Mouse (Mus musculus): Measurements from ENCODE around the gene Sh3gl3. TPM values are rescaled to one million over a fixed set of nuclear protein-coding genes. Genes with fewer than 3 reads are reported as not detected.

The Sh3gl3 gene
- not detected in 2 replicates for total RNA-seq (2014; fragmentation: Nextera tagmentation)
- total RNA-seq (2017): 0.22 TPM in 1 of 2 replicates, not detected in the other
- polyA plus RNA-seq (2012): not detected in 2 replicates

DNA sequence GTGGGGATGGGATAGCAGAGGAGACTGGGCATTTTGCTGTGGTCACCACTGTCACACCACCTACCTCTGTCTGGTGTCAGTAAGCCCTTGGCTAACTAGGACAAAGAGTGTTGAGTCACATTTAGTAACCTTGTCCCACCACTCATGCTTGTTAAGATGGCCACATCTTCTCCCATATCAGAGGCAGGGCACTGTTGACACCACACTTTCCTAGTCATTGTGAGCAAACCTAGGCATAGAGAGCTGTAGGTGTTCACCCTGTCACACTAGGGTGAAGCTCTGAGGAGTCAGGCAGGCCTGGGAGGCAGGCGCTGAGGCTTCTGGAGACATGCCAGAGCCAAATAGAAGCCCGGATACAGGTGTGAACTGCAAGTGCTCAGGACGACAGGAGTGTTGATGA is at the start of gene Sh3gl3:
TSS of gene Sh3gl3 (plus strand) at position 301 of the 400 bp plus-strand sequence.
- H3K9me3 ChIP-seq (replicated peaks): peaks cover 33% of the 10 kb centered on the region
- H3K4me1 ChIP-seq (ENCODE audit: insufficient read depth, low read depth, low read length): no peaks in the 10 kb centered on the region
- H3K4me3 ChIP-seq (ENCODE audit: low read depth, low read length): no peak within 1 kb of the TSS
- TF ChIP-seq POLR2AphosphoS5 (IDR thresholded peaks at IDR 0.05; ENCODE audit: insufficient replicate concordance, low read depth, low read length) (no peak), GATA2 (IDR thresholded peaks at IDR 0.05; ENCODE audit: borderline replicate concordance, low read depth, low read length) (no peak), GATA1 (IDR thresholded peaks at IDR 0.05; ENCODE audit: borderline replicate concordance, low read length) (no peak), CTCF (IDR thresholded peaks at IDR 0.05; ENCODE audit: low read depth, low read length) (no peak), TAL1 (conservative IDR thresholded peaks at IDR 0.05; ENCODE audit: low read depth, low read length) (no peak)
- DNase-seq (ENCODE audit: low spot score): no peak
- H3K27me3 ChIP-seq (ENCODE audit: insufficient read depth, low read length): no peaks in the 10 kb centered on the region
- no peak for ATAC-seq (ENCODE audit: extremely low read depth, insufficient number of reproducible peaks, low FRiP score, poor library complexity, severe bottlenecking)
- no peaks in the 10 kb centered on the region for H3K36me3 ChIP-seq (replicated peaks)

GRCm38 (mm10) chr7:82138196-82138595 is 35.4 kb upstream of the Sh3gl3 start:
- ATAC-seq (ENCODE audit: extremely low read depth, insufficient number of reproducible peaks, low FRiP score, poor library complexity, severe bottlenecking): no peak
- no peak for TF ChIP-seq CTCF (IDR thresholded peaks at IDR 0.05; ENCODE audit: low read depth, low read length)
- TF ChIP-seq GATA1 (IDR thresholded peaks at IDR 0.05; ENCODE audit: borderline replicate concordance, low read length): no peak
- TF ChIP-seq TAL1 (conservative IDR thresholded peaks at IDR 0.05; ENCODE audit: low read depth, low read length): no peak

DNA sequence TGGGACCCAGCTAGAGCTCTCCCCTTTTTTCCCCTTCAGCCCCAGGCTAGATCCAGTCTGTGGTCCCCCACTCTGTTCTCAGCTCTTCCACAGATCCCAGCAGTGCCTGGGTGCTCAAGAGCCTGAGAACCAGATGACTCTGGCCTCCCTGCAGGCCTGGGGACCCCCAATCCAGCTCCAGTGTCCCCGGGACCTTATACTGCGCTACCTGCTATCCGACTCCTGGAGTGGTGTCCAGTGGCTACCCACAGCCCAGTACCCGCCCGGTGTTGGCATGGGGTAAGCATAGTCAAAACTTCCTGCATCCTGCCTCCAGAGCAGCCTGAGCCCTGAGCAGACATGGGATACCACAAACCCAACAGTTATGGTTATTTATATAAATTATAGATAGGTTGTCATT is 26.5 kb upstream of the Sh3gl3 start:
- TF ChIP-seq CTCF (IDR thresholded peaks at IDR 0.05; ENCODE audit: low read depth, low read length): no peak
- Histone ChIP-seq H3K4me1 (ENCODE audit: insufficient read depth, low read depth, low read length) (no peaks in the 10 kb centered on the region), H3K36me3 (replicated peaks) (no peaks in the 10 kb centered on the region), H3K9me3 (replicated peaks) (no peaks in the 10 kb centered on the region), H3K4me3 (ENCODE audit: low read depth, low read length) (no peak overlapping the region), H3K27me3 (ENCODE audit: insufficient read depth, low read length) (no peaks in the 10 kb centered on the region)
- no peak for ATAC-seq (ENCODE audit: extremely low read depth, insufficient number of reproducible peaks, low FRiP score, poor library complexity, severe bottlenecking)
- no peak for DNase-seq (ENCODE audit: low spot score)

More at GRCm38 (mm10) chr7:82138196-82138595, 35.4 kb upstream of the Sh3gl3 start:
- no peaks in the 10 kb centered on the region for H3K9me3 ChIP-seq (replicated peaks)
- H3K4me1 ChIP-seq (ENCODE audit: insufficient read depth, low read depth, low read length): no peaks in the 10 kb centered on the region
- no peak for DNase-seq (ENCODE audit: low spot score)
- no peaks in the 10 kb centered on the region for H3K27me3 ChIP-seq (ENCODE audit: insufficient read depth, low read length)
- no peaks in the 10 kb centered on the region for H3K36me3 ChIP-seq (replicated peaks)
- no peak overlapping the region for H3K4me3 ChIP-seq (ENCODE audit: low read depth, low read length)

- DNase-seq (ENCODE audit: low spot score) (no peak), ATAC-seq (ENCODE audit: extremely low read depth, insufficient number of reproducible peaks, low FRiP score, poor library complexity, severe bottlenecking) (no peak)
- Histone ChIP-seq H3K9me3 (replicated peaks) (peaks cover 12% of the 10 kb centered on the region), H3K4me1 (ENCODE audit: insufficient read depth, low read depth, low read length) (no peaks in the 10 kb centered on the region), H3K27me3 (ENCODE audit: insufficient read depth, low read length) (no peaks in the 10 kb centered on the region), H3K4me3 (ENCODE audit: low read depth, low read length) (no peak overlapping the region), H3K36me3 (replicated peaks) (no peaks in the 10 kb centered on the region)
- no peak for TF ChIP-seq CTCF (IDR thresholded peaks at IDR 0.05; ENCODE audit: low read depth, low read length)
- no peak for TF ChIP-seq GATA1 (IDR thresholded peaks at IDR 0.05; ENCODE audit: borderline replicate concordance, low read length)
- TF ChIP-seq POLR2AphosphoS5 (IDR thresholded peaks at IDR 0.05; ENCODE audit: insufficient replicate concordance, low read depth, low read length): no peak
- no peak for TF ChIP-seq GATA2 (IDR thresholded peaks at IDR 0.05; ENCODE audit: borderline replicate concordance, low read depth, low read length)
- TF ChIP-seq TAL1 (conservative IDR thresholded peaks at IDR 0.05; ENCODE audit: low read depth, low read length): no peak
Observed at GRCm38 (mm10) chr7:82164681-82165080, 9.0 kb upstream of the Sh3gl3 start.

DNA sequence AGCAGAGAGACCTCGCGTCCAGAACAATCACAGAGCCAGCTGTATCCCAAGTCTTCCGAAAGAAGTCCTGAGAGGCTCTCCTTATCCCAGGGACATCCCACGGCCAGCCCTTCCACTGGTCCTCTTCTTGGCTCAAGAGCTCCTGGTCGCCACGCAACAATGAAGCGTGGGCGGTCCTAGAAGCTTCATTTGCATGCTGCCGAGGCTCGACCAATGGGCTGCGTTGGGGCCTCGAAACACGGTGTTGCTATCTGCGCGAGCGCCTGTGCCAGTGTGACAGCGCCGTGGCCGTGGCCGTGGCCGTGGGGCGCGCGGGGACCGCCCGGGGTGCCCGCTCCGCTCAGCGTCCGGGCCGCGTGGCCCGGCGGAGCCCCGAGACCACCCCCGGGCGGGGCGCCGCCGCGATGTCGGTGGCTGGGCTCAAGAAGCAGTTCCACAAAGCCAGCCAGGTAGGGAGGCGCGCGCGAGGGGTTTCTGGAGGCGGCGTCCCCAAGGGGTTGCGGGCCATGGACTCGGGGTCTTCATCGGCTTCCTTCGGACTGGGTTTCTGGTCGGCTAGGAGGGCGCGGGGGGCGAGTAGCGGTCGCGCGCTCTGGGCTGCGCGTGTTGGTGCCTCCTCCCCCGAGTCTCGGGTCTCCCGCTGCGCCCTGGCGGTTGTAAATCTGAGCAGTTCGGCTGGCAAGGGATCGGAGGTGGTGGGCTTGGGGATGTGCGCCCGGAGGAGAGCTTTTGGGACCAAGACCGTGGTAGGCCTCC is 1.1 kb downstream of the Sh3gl3 start:
- DNase-seq (ENCODE audit: low spot score): no peak

DNA sequence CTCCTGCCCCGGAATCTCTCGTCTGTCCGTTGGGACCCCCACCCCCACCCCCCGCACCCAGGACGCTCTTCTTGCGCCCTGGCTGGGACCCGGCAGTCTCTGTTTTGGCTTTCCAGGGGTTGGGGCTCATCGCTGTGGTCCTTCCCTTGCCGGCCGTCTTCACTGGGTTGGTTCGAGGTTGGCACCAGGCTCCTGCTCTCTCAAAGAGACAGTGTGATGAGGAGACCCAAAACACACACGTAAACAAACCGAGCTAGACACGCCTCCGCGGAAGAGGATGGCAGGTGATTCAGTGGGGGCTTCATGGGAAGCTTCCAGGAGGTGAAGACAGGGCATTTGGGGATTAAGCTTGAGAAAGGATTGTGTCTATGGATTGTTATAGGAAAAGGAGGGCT is 1.7 kb downstream of the Sh3gl3 start:
- Histone ChIP-seq H3K36me3 (replicated peaks) (no peaks in the 10 kb centered on the region), H3K4me3 (ENCODE audit: low read depth, low read length) (no peak overlapping the region), H3K27me3 (ENCODE audit: insufficient read depth, low read length) (no peaks in the 10 kb centered on the region), H3K9me3 (replicated peaks) (peaks cover 41% of the 10 kb centered on the region), H3K4me1 (ENCODE audit: insufficient read depth, low read depth, low read length) (no peaks in the 10 kb centered on the region)
- TF ChIP-seq GATA2 (IDR thresholded peaks at IDR 0.05; ENCODE audit: borderline replicate concordance, low read depth, low read length) (no peak), GATA1 (IDR thresholded peaks at IDR 0.05; ENCODE audit: borderline replicate concordance, low read length) (no peak), POLR2AphosphoS5 (IDR thresholded peaks at IDR 0.05; ENCODE audit: insufficient replicate concordance, low read depth, low read length) (no peak), TAL1 (conservative IDR thresholded peaks at IDR 0.05; ENCODE audit: low read depth, low read length) (no peak), CTCF (IDR thresholded peaks at IDR 0.05; ENCODE audit: low read depth, low read length) (no peak)
- no peak for DNase-seq (ENCODE audit: low spot score)
- no peak for ATAC-seq (ENCODE audit: extremely low read depth, insufficient number of reproducible peaks, low FRiP score, poor library complexity, severe bottlenecking)

More for the DNA sequence above, 1.1 kb downstream of the Sh3gl3 start:
- no peak for TF ChIP-seq GATA1 (IDR thresholded peaks at IDR 0.05; ENCODE audit: borderline replicate concordance, low read length)
- TF ChIP-seq CTCF (IDR thresholded peaks at IDR 0.05; ENCODE audit: low read depth, low read length): no peak
- no peak for TF ChIP-seq GATA2 (IDR thresholded peaks at IDR 0.05; ENCODE audit: borderline replicate concordance, low read depth, low read length)
- no peak for TF ChIP-seq TAL1 (conservative IDR thresholded peaks at IDR 0.05; ENCODE audit: low read depth, low read length)
- no peak for TF ChIP-seq POLR2AphosphoS5 (IDR thresholded peaks at IDR 0.05; ENCODE audit: insufficient replicate concordance, low read depth, low read length)
- Histone ChIP-seq H3K4me3 (ENCODE audit: low read depth, low read length) (no peak overlapping the region), H3K36me3 (replicated peaks) (no peaks in the 10 kb centered on the region), H3K27me3 (ENCODE audit: insufficient read depth, low read length) (no peaks in the 10 kb centered on the region), H3K4me1 (ENCODE audit: insufficient read depth, low read depth, low read length) (no peaks in the 10 kb centered on the region), H3K9me3 (replicated peaks) (peaks cover 37% of the 10 kb centered on the region)
- ATAC-seq (ENCODE audit: extremely low read depth, insufficient number of reproducible peaks, low FRiP score, poor library complexity, severe bottlenecking): no peak
